Mouse (Mus musculus): ENCODE measurements around the gene Rgsl1.

DNA sequence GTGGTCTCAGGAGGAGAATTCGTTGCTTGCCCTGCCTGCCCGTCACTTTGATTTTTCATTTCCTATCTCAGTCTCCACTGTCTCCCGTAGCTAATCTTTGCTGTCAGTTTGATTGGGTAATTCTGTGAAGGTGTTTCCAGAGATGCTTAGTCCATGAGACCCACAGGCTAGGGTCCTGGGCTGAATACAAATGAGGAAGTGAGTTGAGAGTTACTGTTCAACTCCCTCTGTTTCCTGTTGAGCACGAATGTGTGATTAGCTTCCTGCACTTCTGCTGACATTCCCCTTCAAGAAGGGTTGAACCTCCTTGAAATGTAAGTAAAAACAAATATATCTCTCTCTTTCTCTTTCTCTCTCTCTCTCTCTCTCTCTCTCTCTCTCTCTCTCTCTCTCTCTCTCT is 58.3 kb downstream of the Rgsl1 start:
- TF ChIP-seq CTCF (IDR thresholded peaks at IDR 0.05 in 2 of 3, conservative IDR thresholded peaks at IDR 0.05 in 1 of 3; ENCODE audit: control insufficient read depth in 1 of 3, insufficient read depth in 1 of 3, low read depth in 2 of 3, low read length in 3 of 3, poor library complexity in 1 of 3, severe bottlenecking in 1 of 3) (no peak), RAD21 (IDR thresholded peaks at IDR 0.05; ENCODE audit: low read depth, low read length) (no peak), EP300 (IDR thresholded peaks at IDR 0.05; ENCODE audit: low read depth in 1 of 2, low read length in 2 of 2) (no peak), SMC3 (IDR thresholded peaks at IDR 0.05; ENCODE audit: low read depth, low read length) (no peak), POLR2A (IDR thresholded peaks at IDR 0.05; ENCODE audit: control insufficient read depth in 1 of 2, insufficient read depth in 1 of 2, low read depth in 1 of 2, low read length in 2 of 2, poor library complexity in 1 of 2) (no peak), CHD2 (IDR thresholded peaks at IDR 0.05; ENCODE audit: low read length) (no peak), NELFE (IDR thresholded peaks at IDR 0.05; ENCODE audit: low read depth, low read length) (no peak), POLR2AphosphoS2 (IDR thresholded peaks at IDR 0.05; ENCODE audit: low read length) (no peak), CHD1 (IDR thresholded peaks at IDR 0.05; ENCODE audit: low read depth, low read length) (no peak), ZC3H11A (IDR thresholded peaks at IDR 0.05; ENCODE audit: low read depth, low read length) (no peak), USF2 (IDR thresholded peaks at IDR 0.05; ENCODE audit: borderline replicate concordance in 1 of 2, insufficient read depth in 1 of 2, low read depth in 1 of 2, low read length in 2 of 2) (no peak)

All from MEL (cell line).